Mouse (Mus musculus): Measurements from ENCODE around the gene Dpp7. TPM values are rescaled to one million over a fixed set of nuclear protein-coding genes. Genes with fewer than 3 reads are reported as not detected.

Gene Dpp7
- polyA plus RNA-seq, 1 experiment, result 32.9 TPM

DNA sequence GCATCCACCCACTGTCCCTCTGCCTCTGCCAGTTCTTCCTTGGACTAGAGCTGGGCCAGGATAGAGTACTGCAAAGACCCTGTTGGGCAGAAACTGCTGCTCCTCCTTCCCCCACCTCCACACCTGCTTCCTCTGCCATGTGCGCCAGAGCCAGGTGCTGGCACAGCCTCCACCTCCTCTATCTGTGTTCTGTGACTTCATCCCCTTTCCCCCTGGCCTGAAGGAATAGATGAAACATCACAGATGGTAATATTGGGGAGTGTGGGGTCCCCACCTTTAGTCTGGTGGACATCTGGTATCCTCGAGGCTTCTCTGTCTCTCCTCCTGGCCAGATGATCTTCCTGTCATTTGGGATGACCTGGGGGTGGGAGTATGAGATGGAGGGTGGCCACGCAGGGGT is 52.7 kb downstream of the Dpp7 start:
- no peak overlapping the region for H3K27ac ChIP-seq (ENCODE audit: insufficient read depth, low read length)
- TF ChIP-seq POLR2A (IDR thresholded peaks at IDR 0.05; ENCODE audit: low read depth, low read length) (no peak), CTCF (IDR thresholded peaks at IDR 0.05; ENCODE audit: borderline replicate concordance, insufficient read depth, low read length) (no peak)
- no peak overlapping the region for H3K4me3 ChIP-seq (ENCODE audit: insufficient read depth, low read length)
- no peaks in the 10 kb centered on the region for H3K4me1 ChIP-seq (ENCODE audit: control insufficient read depth, insufficient read depth, low read length)

Other genes with a start within 250 kb of the Dpp7 start
- 1.7 and 3.2 TPM in 2 replicates for gene Nrarp, start 175.6 kb downstream of the Dpp7 start, polyA plus RNA-seq (2011; ENCODE audit: insufficient read length, low read depth, missing spikeins)
- gene Tor4a, start 159.5 kb downstream of the Dpp7 start, polyA plus RNA-seq (2011; ENCODE audit: insufficient read length, low read depth, missing spikeins), result 17.5 and 21.8 TPM in 2 replicates
- 38.8 and 42.3 TPM in 2 replicates for gene Nelfb, start 144.9 kb downstream of the Dpp7 start, polyA plus RNA-seq (2011; ENCODE audit: insufficient read length, low read depth, missing spikeins)
- not detected in 2 replicates for gene Stpg3, start 141.7 kb downstream of the Dpp7 start, polyA plus RNA-seq (2011; ENCODE audit: insufficient read length, low read depth, missing spikeins)
- not detected in 2 replicates for gene Fam166a, start 137.6 kb downstream of the Dpp7 start, polyA plus RNA-seq (2011; ENCODE audit: insufficient read length, low read depth, missing spikeins)
- 209 and 237 TPM in 2 replicates for gene Tubb4b, start 131.7 kb downstream of the Dpp7 start, polyA plus RNA-seq (2011; ENCODE audit: insufficient read length, low read depth, missing spikeins)
- gene Slc34a3, start 122.0 kb downstream of the Dpp7 start, polyA plus RNA-seq (2011; ENCODE audit: insufficient read length, low read depth, missing spikeins), result not detected in 2 replicates
- not detected in 2 replicates for gene Rnf224, start 119.6 kb downstream of the Dpp7 start, polyA plus RNA-seq (2011; ENCODE audit: insufficient read length, low read depth, missing spikeins)
- 0.42 TPM in 1 of 2 replicates, not detected in the other for gene Rnf208, start 114.1 kb downstream of the Dpp7 start, polyA plus RNA-seq (2011; ENCODE audit: insufficient read length, low read depth, missing spikeins)
- not detected in 2 replicates for gene Cysrt1, start 113.9 kb downstream of the Dpp7 start, polyA plus RNA-seq (2011; ENCODE audit: insufficient read length, low read depth, missing spikeins)
- gene AL732309.1, start 109.5 kb downstream of the Dpp7 start, polyA plus RNA-seq (2011; ENCODE audit: insufficient read length, low read depth, missing spikeins), result 2.3 TPM in 1 of 2 replicates, not detected in the other
- gene Tmem203, start 100.9 kb downstream of the Dpp7 start, polyA plus RNA-seq (2011; ENCODE audit: insufficient read length, low read depth, missing spikeins), result 11.6 and 15.3 TPM in 2 replicates
- 7.1 and 9.5 TPM in 2 replicates for gene Tprn, start 93.7 kb downstream of the Dpp7 start, polyA plus RNA-seq (2011; ENCODE audit: insufficient read length, low read depth, missing spikeins)
- 46.2 and 49.4 TPM in 2 replicates for gene Ssna1, start 83.9 kb downstream of the Dpp7 start, polyA plus RNA-seq (2011; ENCODE audit: insufficient read length, low read depth, missing spikeins)
- gene Anapc2, start 83.9 kb downstream of the Dpp7 start, polyA plus RNA-seq (2011; ENCODE audit: insufficient read length, low read depth, missing spikeins), result 93.8 and 95.3 TPM in 2 replicates
- gene Tmem210, start 68.2 kb downstream of the Dpp7 start, polyA plus RNA-seq (2011; ENCODE audit: insufficient read length, low read depth, missing spikeins), result not detected in 2 replicates
- gene Lrrc26, start 66.4 kb downstream of the Dpp7 start, polyA plus RNA-seq (2011; ENCODE audit: insufficient read length, low read depth, missing spikeins), result not detected in 2 replicates
- gene Grin1, start 37.2 kb downstream of the Dpp7 start, polyA plus RNA-seq (2011; ENCODE audit: insufficient read length, low read depth, missing spikeins), result 1.6 and 1.7 TPM in 2 replicates
- 41.1 and 70.7 TPM in 2 replicates for gene Man1b1, start 24.0 kb downstream of the Dpp7 start, polyA plus RNA-seq (2011; ENCODE audit: insufficient read length, low read depth, missing spikeins)
- gene Uap1l1, start 9.3 kb upstream of the Dpp7 start, polyA plus RNA-seq (2011; ENCODE audit: insufficient read length, low read depth, missing spikeins), result 40.0 and 42.2 TPM in 2 replicates
- 3.3 and 5.2 TPM in 2 replicates for gene Sapcd2, start 16.0 kb upstream of the Dpp7 start, polyA plus RNA-seq (2011; ENCODE audit: insufficient read length, low read depth, missing spikeins)
- gene Entpd2, start 39.5 kb upstream of the Dpp7 start, polyA plus RNA-seq (2011; ENCODE audit: insufficient read length, low read depth, missing spikeins), result 0.33 and 2.2 TPM in 2 replicates
- 86.0 and 107 TPM in 2 replicates for gene Npdc1, start 43.0 kb upstream of the Dpp7 start, polyA plus RNA-seq (2011; ENCODE audit: insufficient read length, low read depth, missing spikeins)
- not detected in 2 replicates for gene Fut7, start 66.9 kb upstream of the Dpp7 start, polyA plus RNA-seq (2011; ENCODE audit: insufficient read length, low read depth, missing spikeins)
- 7.8 and 12.1 TPM in 2 replicates for gene Abca2, start 72.3 kb upstream of the Dpp7 start, polyA plus RNA-seq (2011; ENCODE audit: insufficient read length, low read depth, missing spikeins)
- gene Clic3, start 100.5 kb upstream of the Dpp7 start, polyA plus RNA-seq (2011; ENCODE audit: insufficient read length, low read depth, missing spikeins), result not detected in 2 replicates
- gene Paxx, start 104.7 kb upstream of the Dpp7 start, polyA plus RNA-seq (2011; ENCODE audit: insufficient read length, low read depth, missing spikeins), result 12.9 and 13.6 TPM in 2 replicates
- not detected in 2 replicates for gene Ptgds, start 113.7 kb upstream of the Dpp7 start, polyA plus RNA-seq (2011; ENCODE audit: insufficient read length, low read depth, missing spikeins)
- not detected in 2 replicates for gene Lcn12, start 137.6 kb upstream of the Dpp7 start, polyA plus RNA-seq (2011; ENCODE audit: insufficient read length, low read depth, missing spikeins)
- gene Fbxw5, start 144.4 kb upstream of the Dpp7 start, polyA plus RNA-seq (2011; ENCODE audit: insufficient read length, low read depth, missing spikeins), result 28.0 and 40.7 TPM in 2 replicates
- gene C8g, start 145.4 kb upstream of the Dpp7 start, polyA plus RNA-seq (2011; ENCODE audit: insufficient read length, low read depth, missing spikeins), result 0.91 and 1.2 TPM in 2 replicates
- gene Traf2, start 190.6 kb upstream of the Dpp7 start, polyA plus RNA-seq (2011; ENCODE audit: insufficient read length, low read depth, missing spikeins), result 11.5 and 13.1 TPM in 2 replicates
- gene Edf1, start 201.5 kb upstream of the Dpp7 start, polyA plus RNA-seq (2011; ENCODE audit: insufficient read length, low read depth, missing spikeins), result 102 and 122 TPM in 2 replicates
- gene Mamdc4, start 218.5 kb upstream of the Dpp7 start, polyA plus RNA-seq (2011; ENCODE audit: insufficient read length, low read depth, missing spikeins), result 0.45 and 1.0 TPM in 2 replicates
- gene Phpt1, start 218.9 kb upstream of the Dpp7 start, polyA plus RNA-seq (2011; ENCODE audit: insufficient read length, low read depth, missing spikeins), result 33.0 and 46.4 TPM in 2 replicates
- 0.17 and 0.25 TPM in 2 replicates for gene Ajm1, start 225.4 kb upstream of the Dpp7 start, polyA plus RNA-seq (2011; ENCODE audit: insufficient read length, low read depth, missing spikeins)